Mouse (Mus musculus): ENCODE data around the gene Clec9a. TPM values are rescaled to one million over a fixed set of nuclear protein-coding genes. Genes with fewer than 3 reads are reported as not detected.

The Clec9a gene
- polyA plus RNA-seq, 1 experiment, result not detected

GRCm38 (mm10) chr6:129393732-129394131, 14.9 kb upstream of the Clec9a start:
- Histone ChIP-seq H3K27me3 (ENCODE audit: control insufficient read depth, insufficient read depth, insufficient read length) (no peaks in the 10 kb centered on the region), H3K79me2 (ENCODE audit: control insufficient read depth, insufficient read depth) (no peaks in the 10 kb centered on the region), H3ac (ENCODE audit: control insufficient read depth, insufficient read length, low read depth) (no peak overlapping the region), H3K36me3 (ENCODE audit: control insufficient read depth, insufficient read depth) (no peaks in the 10 kb centered on the region), H3K79me3 (ENCODE audit: low read depth) (no peaks in the 10 kb centered on the region), H3K4me3 (ENCODE audit: insufficient read depth, poor library complexity, severe bottlenecking) (no peak overlapping the region)
- TF ChIP-seq USF1 (IDR thresholded peaks at IDR 0.05; ENCODE audit: low read depth) (no peak), MYOD1 (IDR thresholded peaks at IDR 0.05; ENCODE audit: control insufficient read depth, insufficient read length, low read depth) (no peak), MAX (IDR thresholded peaks at IDR 0.05) (no peak), CTCF (IDR thresholded peaks at IDR 0.05; ENCODE audit: control insufficient read depth, insufficient read depth, insufficient read length) (no peak), MYOG (IDR thresholded peaks at IDR 0.05; ENCODE audit: control insufficient read depth, extremely low read depth, insufficient read length) (no peak), FOSL1 (IDR thresholded peaks at IDR 0.05; ENCODE audit: insufficient read depth, low read length, poor library complexity, severe bottlenecking) (no peak), CEBPB (IDR thresholded peaks at IDR 0.05; ENCODE audit: low read depth) (no peak)

GRCm38 (mm10) chr6:129396997-129397396, 11.7 kb upstream of the Clec9a start, which contains the start of gene Clec1b:
Clec1b (plus strand) TSS chr6:129397297.
- H3K4me3 ChIP-seq (ENCODE audit: insufficient read depth, poor library complexity, severe bottlenecking), result no peak within 1 kb of the TSS
- no peaks in the 10 kb centered on the region for H3K27me3 ChIP-seq (ENCODE audit: control insufficient read depth, insufficient read depth, insufficient read length)
- no peaks in the 10 kb centered on the region for H3K79me3 ChIP-seq (ENCODE audit: low read depth)
- no peaks in the 10 kb centered on the region for H3K36me3 ChIP-seq (ENCODE audit: control insufficient read depth, insufficient read depth)
- TF ChIP-seq CTCF (IDR thresholded peaks at IDR 0.05; ENCODE audit: control insufficient read depth, insufficient read depth, insufficient read length) (no peak), MYOD1 (IDR thresholded peaks at IDR 0.05; ENCODE audit: control insufficient read depth, insufficient read length, low read depth) (no peak), FOSL1 (IDR thresholded peaks at IDR 0.05; ENCODE audit: insufficient read depth, low read length, poor library complexity, severe bottlenecking) (no peak), MYOG (IDR thresholded peaks at IDR 0.05; ENCODE audit: control insufficient read depth, extremely low read depth, insufficient read length) (no peak), MAX (IDR thresholded peaks at IDR 0.05) (no peak), USF1 (IDR thresholded peaks at IDR 0.05; ENCODE audit: low read depth) (no peak), CEBPB (IDR thresholded peaks at IDR 0.05; ENCODE audit: low read depth) (no peak)
- H3K79me2 ChIP-seq (ENCODE audit: control insufficient read depth, insufficient read depth), result no peaks in the 10 kb centered on the region
- no peak within 1 kb of the TSS for H3ac ChIP-seq (ENCODE audit: control insufficient read depth, insufficient read length, low read depth)

GRCm38 (mm10) chr6:129399945-129400344, 8.7 kb upstream of the Clec9a start:
- no peaks in the 10 kb centered on the region for H3K27me3 ChIP-seq (ENCODE audit: control insufficient read depth, insufficient read depth, insufficient read length)
- TF ChIP-seq CTCF (IDR thresholded peaks at IDR 0.05; ENCODE audit: control insufficient read depth, insufficient read depth, insufficient read length) (no peak), FOSL1 (IDR thresholded peaks at IDR 0.05; ENCODE audit: insufficient read depth, low read length, poor library complexity, severe bottlenecking) (no peak), MYOD1 (IDR thresholded peaks at IDR 0.05; ENCODE audit: control insufficient read depth, insufficient read length, low read depth) (no peak), USF1 (IDR thresholded peaks at IDR 0.05; ENCODE audit: low read depth) (no peak), MAX (IDR thresholded peaks at IDR 0.05) (no peak), MYOG (IDR thresholded peaks at IDR 0.05; ENCODE audit: control insufficient read depth, extremely low read depth, insufficient read length) (no peak), CEBPB (IDR thresholded peaks at IDR 0.05; ENCODE audit: low read depth) (no peak)
- H3K4me3 ChIP-seq (ENCODE audit: insufficient read depth, poor library complexity, severe bottlenecking), result no peak overlapping the region
- H3ac ChIP-seq (ENCODE audit: control insufficient read depth, insufficient read length, low read depth), result no peak overlapping the region
- H3K79me2 ChIP-seq (ENCODE audit: control insufficient read depth, insufficient read depth), result no peaks in the 10 kb centered on the region
- no peaks in the 10 kb centered on the region for H3K79me3 ChIP-seq (ENCODE audit: low read depth)
- no peaks in the 10 kb centered on the region for H3K36me3 ChIP-seq (ENCODE audit: control insufficient read depth, insufficient read depth)

- Histone ChIP-seq H3K27me3 (ENCODE audit: control insufficient read depth, insufficient read depth, insufficient read length) (no peaks in the 10 kb centered on the region), H3K36me3 (ENCODE audit: control insufficient read depth, insufficient read depth) (no peaks in the 10 kb centered on the region), H3ac (ENCODE audit: control insufficient read depth, insufficient read length, low read depth) (no peak overlapping the region), H3K79me3 (ENCODE audit: low read depth) (no peaks in the 10 kb centered on the region), H3K4me3 (ENCODE audit: insufficient read depth, poor library complexity, severe bottlenecking) (no peak overlapping the region), H3K79me2 (ENCODE audit: control insufficient read depth, insufficient read depth) (no peaks in the 10 kb centered on the region)
- TF ChIP-seq USF1 (IDR thresholded peaks at IDR 0.05; ENCODE audit: low read depth) (no peak), MYOG (IDR thresholded peaks at IDR 0.05; ENCODE audit: control insufficient read depth, extremely low read depth, insufficient read length) (no peak), CTCF (IDR thresholded peaks at IDR 0.05; ENCODE audit: control insufficient read depth, insufficient read depth, insufficient read length) (no peak), CEBPB (IDR thresholded peaks at IDR 0.05; ENCODE audit: low read depth) (no peak), MYOD1 (IDR thresholded peaks at IDR 0.05; ENCODE audit: control insufficient read depth, insufficient read length, low read depth) (no peak), FOSL1 (IDR thresholded peaks at IDR 0.05; ENCODE audit: insufficient read depth, low read length, poor library complexity, severe bottlenecking) (no peak), MAX (IDR thresholded peaks at IDR 0.05) (no peak)
Measured at GRCm38 (mm10) chr6:129402404-129402803, 6.3 kb upstream of the Clec9a start.

GRCm38 (mm10) chr6:129403391-129403790, 5.3 kb upstream of the Clec9a start:
- H3K4me3 ChIP-seq (ENCODE audit: insufficient read depth, poor library complexity, severe bottlenecking), result no peak overlapping the region

GRCm38 (mm10) chr6:129405999-129406398, 2.7 kb upstream of the Clec9a start:
- Histone ChIP-seq H3K27me3 (ENCODE audit: control insufficient read depth, insufficient read depth, insufficient read length) (no peaks in the 10 kb centered on the region), H3K36me3 (ENCODE audit: control insufficient read depth, insufficient read depth) (no peaks in the 10 kb centered on the region), H3K79me3 (ENCODE audit: low read depth) (no peaks in the 10 kb centered on the region), H3ac (ENCODE audit: control insufficient read depth, insufficient read length, low read depth) (no peak overlapping the region), H3K4me3 (ENCODE audit: insufficient read depth, poor library complexity, severe bottlenecking) (no peak overlapping the region), H3K79me2 (ENCODE audit: control insufficient read depth, insufficient read depth) (no peaks in the 10 kb centered on the region)
- TF ChIP-seq CEBPB (IDR thresholded peaks at IDR 0.05; ENCODE audit: low read depth) (no peak), MAX (IDR thresholded peaks at IDR 0.05) (no peak)

More at GRCm38 (mm10) chr6:129403391-129403790, 5.3 kb upstream of the Clec9a start:
- no peak for TF ChIP-seq MYOD1 (IDR thresholded peaks at IDR 0.05; ENCODE audit: control insufficient read depth, insufficient read length, low read depth)
- TF ChIP-seq FOSL1 (IDR thresholded peaks at IDR 0.05; ENCODE audit: insufficient read depth, low read length, poor library complexity, severe bottlenecking), result no peak
- no peak for TF ChIP-seq MYOG (IDR thresholded peaks at IDR 0.05; ENCODE audit: control insufficient read depth, extremely low read depth, insufficient read length)
- TF ChIP-seq USF1 (IDR thresholded peaks at IDR 0.05; ENCODE audit: low read depth), result no peak
- TF ChIP-seq MAX (IDR thresholded peaks at IDR 0.05), result no peak
- no peaks in the 10 kb centered on the region for H3K79me3 ChIP-seq (ENCODE audit: low read depth)
- no peaks in the 10 kb centered on the region for H3K79me2 ChIP-seq (ENCODE audit: control insufficient read depth, insufficient read depth)
- no peak overlapping the region for H3ac ChIP-seq (ENCODE audit: control insufficient read depth, insufficient read length, low read depth)
- no peaks in the 10 kb centered on the region for H3K36me3 ChIP-seq (ENCODE audit: control insufficient read depth, insufficient read depth)
- no peaks in the 10 kb centered on the region for H3K27me3 ChIP-seq (ENCODE audit: control insufficient read depth, insufficient read depth, insufficient read length)

Data from C2C12 (cell line).